10 mouse cellular contexts compared by ENCODE assay signal in the genomic region with DNA sequence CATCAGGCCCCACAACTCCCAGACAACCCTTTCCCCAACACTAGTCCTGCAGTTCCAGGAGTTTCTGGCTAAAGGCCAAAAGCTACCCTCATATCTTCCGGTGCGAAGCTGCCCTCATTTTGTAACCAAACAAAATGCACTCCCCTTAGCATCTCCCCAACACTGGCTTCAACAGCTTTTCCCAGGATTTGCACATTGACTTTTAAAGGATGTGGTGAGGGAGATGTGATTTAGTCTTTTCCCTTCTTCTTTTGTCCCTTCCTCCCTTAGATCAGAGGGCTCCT. TPM values are rescaled to one million over a fixed set of nuclear protein-coding genes. Genes with fewer than 3 reads are reported as not detected.
DNase-seq lines count a peak whose midpoint lies in the region; ATAC-seq and TF ChIP-seq lines count a peak whose summit lies in the region.
"Had no signal": no experiment of that assay in that cellular context is flagged by ENCODE, and none has a peak within 500 bp of the region (broad histone marks: within the 10 kb centered on the region; RNA-seq: fewer than 3 reads in every experiment).

No protein-coding gene starts in this region.

- ATAC-seq in lung, embryonic 15.5 days (ENCODE audit: borderline replicate concordance, extremely low read depth, low FRiP score, low TSS enrichment) = no peak
- no peak for ATAC-seq in forebrain, postnatal 0 days
- no peak for ATAC-seq in limb, embryonic 15.5 days (ENCODE audit: insufficient number of reproducible peaks, low FRiP score, low TSS enrichment, low read depth)
- no peak for ATAC-seq in stomach, postnatal 0 days (ENCODE audit: low FRiP score, low TSS enrichment)

- TF ChIP-seq CTCF in forebrain, postnatal 0 days (IDR thresholded peaks at IDR 0.05; ENCODE audit: low read depth) = no peak
- TF ChIP-seq CTCF in stomach, postnatal 0 days (IDR thresholded peaks at IDR 0.05; ENCODE audit: low read depth) = no peak

- no peak overlapping the region for H3K27ac ChIP-seq in lung, embryonic 15.5 days
- peak overlapping the region; percentile 81 for H3K27ac ChIP-seq in forebrain, postnatal 0 days (ENCODE audit: low read depth, low read length)
- peak overlapping the region; percentile 80; the same call in 1 of the 2 replicates for H3K27ac ChIP-seq in limb, embryonic 15.5 days
- no peak overlapping the region for H3K27ac ChIP-seq in stomach, postnatal 0 days (replicated peaks)

- H3K4me1 ChIP-seq in lung, embryonic 15.5 days = peaks cover 41% of the 10 kb centered on the region
- H3K4me1 ChIP-seq in forebrain, postnatal 0 days (ENCODE audit: insufficient read depth) = peaks cover 19% of the 10 kb centered on the region
- H3K4me1 ChIP-seq in limb, embryonic 15.5 days = peaks cover 38% of the 10 kb centered on the region
- peaks cover 9% of the 10 kb centered on the region for H3K4me1 ChIP-seq in stomach, postnatal 0 days (replicated peaks; ENCODE audit: control insufficient read depth, insufficient read depth)

- peak overlapping the region; percentile 97 for H3K4me2 ChIP-seq in lung, embryonic 15.5 days
- H3K4me2 ChIP-seq in forebrain, postnatal 0 days (ENCODE audit: low read depth) = peak overlapping the region; percentile 80
- H3K4me2 ChIP-seq in limb, embryonic 15.5 days = peak overlapping the region; percentile 84
- H3K4me2 ChIP-seq in stomach, postnatal 0 days (replicated peaks; ENCODE audit: low read depth) = peak overlapping the region; percentile 92

- H3K9me3 ChIP-seq in lung, embryonic 15.5 days = no peaks in the 10 kb centered on the region
- no peaks in the 10 kb centered on the region for H3K9me3 ChIP-seq in forebrain, postnatal 0 days (ENCODE audit: low read length)
- H3K9me3 ChIP-seq in limb, embryonic 15.5 days = no peaks in the 10 kb centered on the region
- no peaks in the 10 kb centered on the region for H3K9me3 ChIP-seq in stomach, postnatal 0 days (ENCODE audit: control insufficient read depth, low read length)
- H3K9me3 ChIP-seq: G1E had no signal

- H3K27me3 ChIP-seq in lung, embryonic 15.5 days = no peaks in the 10 kb centered on the region
- no peaks in the 10 kb centered on the region for H3K27me3 ChIP-seq in forebrain, postnatal 0 days (ENCODE audit: insufficient read depth, low read length)
- no peaks in the 10 kb centered on the region for H3K27me3 ChIP-seq in limb, embryonic 15.5 days
- H3K27me3 ChIP-seq in stomach, postnatal 0 days (ENCODE audit: control insufficient read depth, insufficient read depth, low read length) = no peaks in the 10 kb centered on the region

- no peak for TF ChIP-seq EP300 in stomach, postnatal 0 days (optimal IDR thresholded peaks at IDR 0.05)

- peaks cover 4% of the 10 kb centered on the region; the same call in 1 of the 2 replicates for H3K36me3 ChIP-seq in lung, embryonic 15.5 days
- peaks cover 32% of the 10 kb centered on the region for H3K36me3 ChIP-seq in forebrain, postnatal 0 days (ENCODE audit: insufficient read depth)
- H3K36me3 ChIP-seq in limb, embryonic 15.5 days = peaks cover 26% of the 10 kb centered on the region
- peaks cover 2% of the 10 kb centered on the region; the same call in 1 of the 2 replicates for H3K36me3 ChIP-seq in stomach, postnatal 0 days (ENCODE audit: control insufficient read depth, insufficient read depth, low read length)
- H3K36me3 ChIP-seq: G1E had no signal

- no peak for DNase-seq in lung, postnatal 25 days (ENCODE audit: low spot score)
- DNase-seq in forebrain, postnatal 0 days = no peak
- DNase-seq in stomach, postnatal 0 days (ENCODE audit: low spot score) = no peak
- DNase-seq in right cerebral cortex, postnatal 14 days = no peak
- DNase-seq in cerebellum, adult 11-12 months = no peak
- DNase-seq: adrenal gland, postnatal 14 days; lung, adult 2 months had no signal

- H3K9ac ChIP-seq in lung, embryonic 15.5 days = no peak overlapping the region
- H3K9ac ChIP-seq in forebrain, postnatal 0 days = peak overlapping the region; percentile 84
- H3K9ac ChIP-seq in limb, embryonic 15.5 days = no peak overlapping the region
- no peak overlapping the region for H3K9ac ChIP-seq in stomach, postnatal 0 days (ENCODE audit: low read length)

- 29% methylated on average over 2 of the region's 2 CpGs for WGBS in lung, embryonic 15.5 days
- WGBS in forebrain, postnatal 0 days = 22% methylated on average over 2 of the region's 2 CpGs
- WGBS in limb, embryonic 15.5 days = 22% methylated on average over 2 of the region's 2 CpGs
- 26% methylated on average over 2 of the region's 2 CpGs for WGBS in stomach, postnatal 0 days

- H3K4me3 ChIP-seq in lung, embryonic 15.5 days = no peak overlapping the region
- peak overlapping the region; percentile 95 for H3K4me3 ChIP-seq in forebrain, postnatal 0 days (ENCODE audit: low read depth, low read length)
- peak overlapping the region; percentile 76 for H3K4me3 ChIP-seq in limb, embryonic 15.5 days
- H3K4me3 ChIP-seq in stomach, postnatal 0 days (ENCODE audit: low read depth, low read length) = no peak overlapping the region

RNA-seq across cellular contexts. Expression of a gene that starts 2.0 kb away (rescaled TPM):
- polyA plus RNA-seq in lung, embryonic 15.5 days (2015; fragmentation: Nextera tagmentation; extraction: Ambion mirVana) = 3.6 and 3.8 TPM in 2 replicates
- total RNA-seq in forebrain, postnatal 0 days (2014; rRNA removed) = 75.2 and 94.1 TPM in 2 replicates
- polyA plus RNA-seq in forebrain, postnatal 0 days (2015; fragmentation: Nextera tagmentation; extraction: Ambion mirVana) = 24.2 and 28.4 TPM in 2 replicates
- polyA plus RNA-seq in limb, embryonic 15.5 days (2015; fragmentation: Nextera tagmentation; extraction: Ambion mirVana) = 9.3 and 11.2 TPM in 2 replicates
- polyA plus RNA-seq in stomach, postnatal 0 days (2015; fragmentation: Nextera tagmentation; extraction: Ambion mirVana) = 1.7 and 2.2 TPM in 2 replicates

RNA-seq across cellular contexts. Expression of a gene that starts 20.1 kb away (rescaled TPM):
- 4.0 and 4.5 TPM in 2 replicates for polyA plus RNA-seq in lung, embryonic 15.5 days (2015; fragmentation: Nextera tagmentation; extraction: Ambion mirVana)
- 1.2 and 1.3 TPM in 2 replicates for total RNA-seq in forebrain, postnatal 0 days (2014; rRNA removed)
- polyA plus RNA-seq in forebrain, postnatal 0 days (2015; fragmentation: Nextera tagmentation; extraction: Ambion mirVana) = 1.8 and 3.3 TPM in 2 replicates
- polyA plus RNA-seq in limb, embryonic 15.5 days (2015; fragmentation: Nextera tagmentation; extraction: Ambion mirVana) = 6.1 and 7.1 TPM in 2 replicates
- 5.0 and 5.3 TPM in 2 replicates for polyA plus RNA-seq in stomach, postnatal 0 days (2015; fragmentation: Nextera tagmentation; extraction: Ambion mirVana)
- polyA plus RNA-seq: G1E had no signal

RNA-seq across cellular contexts. Expression of a gene that starts 28.4 kb away (rescaled TPM):
- polyA plus RNA-seq in lung, embryonic 15.5 days (2015; fragmentation: Nextera tagmentation; extraction: Ambion mirVana) = 13.3 and 14.9 TPM in 2 replicates
- total RNA-seq in forebrain, postnatal 0 days (2014; rRNA removed) = 38.7 and 39.2 TPM in 2 replicates
- 39.7 and 45.8 TPM in 2 replicates for polyA plus RNA-seq in forebrain, postnatal 0 days (2015; fragmentation: Nextera tagmentation; extraction: Ambion mirVana)
- 17.9 and 18.5 TPM in 2 replicates for polyA plus RNA-seq in limb, embryonic 15.5 days (2015; fragmentation: Nextera tagmentation; extraction: Ambion mirVana)
- polyA plus RNA-seq in stomach, postnatal 0 days (2015; fragmentation: Nextera tagmentation; extraction: Ambion mirVana) = 9.6 and 10.1 TPM in 2 replicates

RNA-seq across cellular contexts. Expression of a gene that starts 28.5 kb away (rescaled TPM):
- 64.0 and 71.4 TPM in 2 replicates for polyA plus RNA-seq in lung, embryonic 15.5 days (2015; fragmentation: Nextera tagmentation; extraction: Ambion mirVana)
- 47.6 and 52.7 TPM in 2 replicates for total RNA-seq in forebrain, postnatal 0 days (2014; rRNA removed)
- polyA plus RNA-seq in forebrain, postnatal 0 days (2015; fragmentation: Nextera tagmentation; extraction: Ambion mirVana) = 83.3 and 88.9 TPM in 2 replicates
- 61.2 and 67.2 TPM in 2 replicates for polyA plus RNA-seq in limb, embryonic 15.5 days (2015; fragmentation: Nextera tagmentation; extraction: Ambion mirVana)
- 39.5 and 42.9 TPM in 2 replicates for polyA plus RNA-seq in stomach, postnatal 0 days (2015; fragmentation: Nextera tagmentation; extraction: Ambion mirVana)

RNA-seq across cellular contexts. Expression of a gene that starts 38.0 kb away (rescaled TPM):
- polyA plus RNA-seq in lung, embryonic 15.5 days (2015; fragmentation: Nextera tagmentation; extraction: Ambion mirVana) = 1.3 and 2.1 TPM in 2 replicates
- total RNA-seq in forebrain, postnatal 0 days (2014; rRNA removed) = 0.24 and 1.5 TPM in 2 replicates
- 0.39 and 0.62 TPM in 2 replicates for polyA plus RNA-seq in forebrain, postnatal 0 days (2015; fragmentation: Nextera tagmentation; extraction: Ambion mirVana)
- polyA plus RNA-seq in limb, embryonic 15.5 days (2015; fragmentation: Nextera tagmentation; extraction: Ambion mirVana) = 4.2 and 12.9 TPM in 2 replicates
- 0.70 and 1.0 TPM in 2 replicates for polyA plus RNA-seq in stomach, postnatal 0 days (2015; fragmentation: Nextera tagmentation; extraction: Ambion mirVana)
- total RNA-seq: adrenal gland, postnatal 14 days had no signal

Comparison
In these comparisons a context has a peak if more than half of its experiments do, and no peak if none do; other contexts are left out.
1. H3K27ac ChIP-seq: peak in forebrain, postnatal 0 days (single experiment) and limb, embryonic 15.5 days (single experiment); none in lung, embryonic 15.5 days (single experiment) and stomach, postnatal 0 days (single experiment).
2. H3K4me3 ChIP-seq: peak in forebrain, postnatal 0 days (single experiment) and limb, embryonic 15.5 days (single experiment); none in lung, embryonic 15.5 days (single experiment) and stomach, postnatal 0 days (single experiment).
3. Peak in every context shown above with its lines, with median percentiles within 50 percentile points of each other: H3K4me2 ChIP-seq.